Mouse (Mus musculus): ENCODE results near the gene Erp29. TPM values are rescaled to one million over a fixed set of nuclear protein-coding genes. Genes with fewer than 3 reads are reported as not detected.

The Erp29 gene
- polyA plus RNA-seq, 1 experiment from 2014 or later, result 160 TPM

DNA sequence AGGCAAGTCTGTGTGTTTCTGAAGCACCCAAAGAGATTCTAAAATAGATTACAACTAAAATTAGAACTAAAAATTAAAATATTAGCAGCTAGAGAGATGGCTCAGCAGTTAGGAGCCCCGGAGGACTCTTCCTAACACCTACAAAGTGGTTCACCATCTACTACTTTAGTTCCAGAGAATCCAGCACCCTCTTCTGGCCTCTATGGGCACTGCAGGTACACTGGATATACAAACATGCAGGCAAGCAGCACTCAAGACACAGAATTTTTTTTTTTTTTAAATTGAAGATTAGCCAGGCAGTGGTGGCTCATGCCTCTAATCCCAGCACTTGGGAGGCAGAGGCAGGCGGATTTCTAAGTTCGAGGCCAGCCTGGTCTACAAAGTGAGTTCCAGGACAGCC is 8.8 kb downstream of the Erp29 start:
- no peak overlapping the region for H3K4me2 ChIP-seq (replicated peaks)
- H3K9me3 ChIP-seq, result no peaks in the 10 kb centered on the region
- WGBS, result 92% methylated on average over 3 of the region's 3 CpGs
- H3K27me3 ChIP-seq, result no peaks in the 10 kb centered on the region
- no peak overlapping the region for H3K4me3 ChIP-seq (replicated peaks)
- ATAC-seq, result no peak
- no peak overlapping the region for H3K9ac ChIP-seq (replicated peaks)
- H3K36me3 ChIP-seq, result peaks cover 86% of the 10 kb centered on the region
- no peak overlapping the region for H3K27ac ChIP-seq
- H3K4me1 ChIP-seq (replicated peaks), result no peaks in the 10 kb centered on the region

DNA sequence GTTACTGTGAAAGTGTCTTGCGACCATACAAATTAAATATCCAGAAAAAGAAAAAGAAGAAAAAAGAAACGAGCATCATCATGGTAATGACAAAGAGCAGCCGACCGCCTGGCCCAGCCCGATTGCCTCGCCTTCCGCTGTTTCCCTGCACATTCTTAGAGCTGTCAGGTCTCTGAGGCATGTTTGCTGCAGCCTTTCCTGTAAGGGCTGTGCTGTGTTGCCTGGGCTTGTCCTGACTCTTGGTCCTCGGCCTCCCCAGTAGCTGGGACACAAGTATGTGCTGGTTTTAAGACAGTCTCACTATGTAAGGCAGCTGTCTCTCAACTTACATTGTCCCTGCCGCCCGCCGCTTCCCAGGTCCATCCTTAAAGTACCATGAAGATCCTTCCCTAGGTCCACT is 13.6 kb downstream of the Erp29 start:
- Histone ChIP-seq H3K4me3 (replicated peaks) (no peak overlapping the region), H3K27ac (no peak overlapping the region), H3K27me3 (no peaks in the 10 kb centered on the region), H3K9ac (replicated peaks) (no peak overlapping the region), H3K4me1 (replicated peaks) (no peaks in the 10 kb centered on the region), H3K36me3 (peaks cover 88% of the 10 kb centered on the region), H3K4me2 (replicated peaks) (no peak overlapping the region), H3K9me3 (no peaks in the 10 kb centered on the region)
- ATAC-seq, result no peak
- 95% methylated on average over 11 of the region's 11 CpGs for WGBS

DNA sequence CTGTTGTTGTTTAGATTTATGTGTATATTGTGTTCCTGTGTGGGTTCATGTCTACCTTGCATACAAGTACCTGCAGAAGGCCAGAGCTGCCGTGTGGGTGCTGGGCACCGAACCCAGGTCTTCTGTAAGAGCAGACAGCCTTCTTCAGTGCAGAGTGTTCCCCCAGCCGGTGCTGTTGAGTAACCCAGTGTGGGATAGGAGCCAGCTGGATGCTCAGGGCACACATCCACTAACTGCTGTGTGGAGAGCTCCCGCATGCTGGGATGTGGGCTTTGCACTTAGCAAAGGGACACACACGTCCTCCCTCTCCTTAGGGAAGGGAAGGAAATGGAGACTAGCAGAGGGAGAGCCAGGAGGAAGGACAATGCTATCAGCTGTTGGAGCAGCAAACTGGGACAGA is 14.2 kb downstream of the Erp29 start:
- Histone ChIP-seq H3K4me3 (replicated peaks) (no peak overlapping the region), H3K4me1 (replicated peaks) (no peaks in the 10 kb centered on the region), H3K4me2 (replicated peaks) (no peak overlapping the region), H3K27me3 (no peaks in the 10 kb centered on the region), H3K36me3 (peaks cover 88% of the 10 kb centered on the region), H3K27ac (no peak overlapping the region), H3K9ac (replicated peaks) (no peak overlapping the region), H3K9me3 (no peaks in the 10 kb centered on the region)
- WGBS, result 88% methylated on average over 5 of the region's 5 CpGs
- no peak for ATAC-seq

DNA sequence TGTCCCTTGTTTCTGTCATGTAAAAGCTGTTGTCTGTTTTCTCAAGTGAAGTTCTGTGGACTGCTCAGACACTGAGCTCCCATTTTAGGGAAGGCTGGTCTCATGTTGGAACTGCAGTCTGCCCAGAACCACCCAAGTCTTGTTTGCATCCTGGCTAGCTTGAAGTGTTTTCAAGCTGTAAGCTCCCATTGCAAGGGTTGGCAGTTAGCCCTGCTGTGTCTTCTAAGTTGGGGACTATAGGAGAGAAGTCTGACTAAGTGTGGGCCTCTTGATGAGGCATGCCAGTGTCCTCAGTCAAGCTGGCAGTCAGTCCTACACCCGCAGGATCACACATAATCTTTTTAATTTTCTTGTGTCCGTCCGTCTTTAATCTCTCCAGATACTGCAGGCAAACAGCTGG is 23.4 kb downstream of the Erp29 start:
- ATAC-seq, result no peak
- Histone ChIP-seq H3K27ac (no peak overlapping the region), H3K4me1 (replicated peaks) (no peaks in the 10 kb centered on the region), H3K27me3 (no peaks in the 10 kb centered on the region), H3K4me3 (replicated peaks) (no peak overlapping the region), H3K36me3 (peaks cover 98% of the 10 kb centered on the region), H3K9ac (replicated peaks) (no peak overlapping the region), H3K4me2 (replicated peaks) (no peak overlapping the region), H3K9me3 (no peaks in the 10 kb centered on the region)
- 83% methylated on average over 3 of the region's 3 CpGs for WGBS

DNA sequence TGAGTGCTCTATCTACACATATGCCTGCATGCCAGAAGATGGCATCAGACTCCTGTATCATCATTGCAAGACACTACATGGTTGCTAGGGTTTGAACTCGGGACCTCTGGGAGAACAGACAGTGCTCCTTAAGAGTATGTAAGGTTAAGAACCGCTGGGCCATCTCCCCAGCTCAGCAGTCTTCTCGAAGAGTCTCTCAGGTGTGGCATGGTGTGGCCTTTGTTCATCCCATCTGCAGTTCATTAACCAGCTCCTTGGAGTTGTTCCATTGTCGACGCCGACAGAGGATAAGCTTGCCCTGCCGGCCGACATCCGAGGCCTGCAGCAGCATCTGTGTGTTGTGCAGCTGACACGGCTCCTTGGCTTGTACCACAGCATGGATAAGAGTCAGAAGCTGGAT is 29.0 kb downstream of the Erp29 start:
- H3K4me2 ChIP-seq (replicated peaks), result no peak overlapping the region
- no peak overlapping the region for H3K9ac ChIP-seq (replicated peaks)
- H3K9me3 ChIP-seq, result no peaks in the 10 kb centered on the region
- peaks cover 97% of the 10 kb centered on the region for H3K36me3 ChIP-seq
- no peaks in the 10 kb centered on the region for H3K4me1 ChIP-seq (replicated peaks)
- 96% methylated on average over 10 of the region's 10 CpGs for WGBS
- no peak overlapping the region for H3K4me3 ChIP-seq (replicated peaks)
- H3K27ac ChIP-seq, result no peak overlapping the region
- H3K27me3 ChIP-seq, result no peaks in the 10 kb centered on the region
- ATAC-seq, result no peak

DNA sequence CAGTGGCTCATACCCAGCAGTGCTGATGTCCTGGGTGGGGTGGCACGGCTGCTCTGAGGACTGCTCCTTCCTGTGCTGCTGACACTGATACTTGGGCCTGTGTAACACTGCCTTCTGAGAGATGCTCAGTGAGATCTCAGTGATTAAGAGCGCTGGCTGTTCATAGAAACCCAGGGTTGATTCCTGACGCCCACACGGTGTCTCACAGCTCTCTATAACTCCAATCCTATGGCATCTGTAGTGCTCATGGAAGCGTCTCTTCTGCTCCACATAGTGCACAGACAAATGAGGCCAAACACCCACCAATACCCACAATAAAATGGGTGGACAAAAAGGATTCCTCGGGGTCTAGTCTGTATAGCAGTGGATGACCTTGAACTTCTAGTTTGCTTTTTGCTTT is 29.5 kb downstream of the Erp29 start:
- Histone ChIP-seq H3K4me1 (replicated peaks) (no peaks in the 10 kb centered on the region), H3K27me3 (no peaks in the 10 kb centered on the region), H3K27ac (no peak overlapping the region), H3K36me3 (peaks cover 97% of the 10 kb centered on the region), H3K4me3 (replicated peaks) (no peak overlapping the region), H3K9ac (replicated peaks) (no peak overlapping the region), H3K9me3 (no peaks in the 10 kb centered on the region), H3K4me2 (replicated peaks) (no peak overlapping the region)
- no peak for ATAC-seq
- 98% methylated on average over 6 of the region's 6 CpGs for WGBS

DNA sequence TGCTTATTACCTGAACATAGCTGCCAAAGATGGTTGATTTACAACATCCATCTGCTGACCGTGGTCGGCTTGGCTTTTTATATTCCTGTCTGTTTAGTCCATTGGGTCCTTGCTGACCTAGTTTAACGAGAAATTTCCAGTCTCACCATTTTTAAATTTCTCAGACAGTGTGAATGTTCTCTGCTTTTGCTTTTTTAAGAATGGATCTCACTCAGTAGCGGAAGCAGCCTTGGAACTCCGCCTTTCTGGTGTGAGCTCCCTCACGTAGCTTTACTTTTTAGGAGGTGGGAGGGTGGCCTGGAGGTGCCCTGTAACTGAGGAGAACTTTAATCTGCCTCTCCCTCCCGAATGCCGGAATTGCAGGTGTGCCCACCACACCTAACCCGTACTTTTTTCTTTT is 31.6 kb downstream of the Erp29 start:
- H3K4me2 ChIP-seq (replicated peaks), result no peak overlapping the region
- ATAC-seq, result no peak
- H3K27ac ChIP-seq, result no peak overlapping the region
- no peaks in the 10 kb centered on the region for H3K9me3 ChIP-seq
- no peaks in the 10 kb centered on the region for H3K4me1 ChIP-seq (replicated peaks)
- H3K27me3 ChIP-seq, result no peaks in the 10 kb centered on the region
- H3K9ac ChIP-seq (replicated peaks), result no peak overlapping the region
- peaks cover 97% of the 10 kb centered on the region for H3K36me3 ChIP-seq
- no peak overlapping the region for H3K4me3 ChIP-seq (replicated peaks)
- 96% methylated on average over 9 of the region's 9 CpGs for WGBS

DNA sequence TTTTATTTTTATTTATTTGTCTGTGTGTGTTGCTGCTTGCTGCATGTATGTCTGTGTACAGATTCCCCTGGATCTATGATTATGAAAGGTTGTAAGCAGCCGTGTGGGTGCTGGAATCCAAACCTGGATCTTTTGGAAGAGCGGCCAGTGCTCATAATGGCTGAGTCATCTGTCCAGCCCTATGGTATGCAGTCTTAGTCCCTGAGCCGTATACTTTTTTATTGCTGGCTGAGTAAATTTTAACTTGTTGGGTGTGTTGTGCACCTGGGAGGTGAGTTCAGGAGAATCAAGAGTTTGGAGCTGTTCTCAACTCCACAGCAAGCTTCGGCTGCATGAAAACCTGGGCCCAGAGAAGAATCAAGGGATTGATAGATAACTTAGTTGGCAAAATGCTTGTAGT is 41.3 kb downstream of the Erp29 start:
- no peak overlapping the region for H3K4me3 ChIP-seq (replicated peaks)
- H3K9me3 ChIP-seq, result no peaks in the 10 kb centered on the region
- WGBS, result 95% methylated on average over 4 of the region's 4 CpGs
- no peaks in the 10 kb centered on the region for H3K27me3 ChIP-seq
- no peak overlapping the region for H3K4me2 ChIP-seq (replicated peaks)
- no peak overlapping the region for H3K9ac ChIP-seq (replicated peaks)
- peaks cover 79% of the 10 kb centered on the region for H3K36me3 ChIP-seq
- no peaks in the 10 kb centered on the region for H3K4me1 ChIP-seq (replicated peaks)
- no peak for ATAC-seq
- no peak overlapping the region for H3K27ac ChIP-seq

DNA sequence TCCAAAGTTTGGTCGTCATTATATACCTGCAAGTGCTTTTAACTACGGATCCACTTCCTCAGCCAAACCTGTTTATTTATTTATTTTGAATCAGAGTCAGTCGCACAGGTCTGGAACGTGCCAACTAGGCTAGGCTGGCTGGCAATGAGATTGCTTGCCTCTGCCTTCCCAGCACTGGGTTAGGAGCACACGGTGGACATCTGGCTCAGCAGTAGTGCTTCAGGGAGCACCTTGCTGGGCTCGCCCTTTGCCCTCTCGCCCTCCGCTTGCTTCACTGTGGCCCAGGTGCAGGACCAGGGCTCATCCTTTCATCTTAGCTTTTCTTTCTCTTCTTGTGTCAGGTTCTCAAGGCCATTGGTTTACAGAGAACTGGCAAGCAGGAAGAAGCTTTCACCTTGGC is 44.5 kb downstream of the Erp29 start:
- Histone ChIP-seq H3K4me2 (replicated peaks) (no peak overlapping the region), H3K36me3 (peaks cover 53% of the 10 kb centered on the region), H3K9me3 (no peaks in the 10 kb centered on the region), H3K27ac (no peak overlapping the region), H3K4me1 (replicated peaks) (no peaks in the 10 kb centered on the region), H3K4me3 (replicated peaks) (no peak overlapping the region), H3K27me3 (no peaks in the 10 kb centered on the region), H3K9ac (replicated peaks) (no peak overlapping the region)
- no peak for ATAC-seq
- WGBS, result 95% methylated on average over 8 of the region's 8 CpGs

DNA sequence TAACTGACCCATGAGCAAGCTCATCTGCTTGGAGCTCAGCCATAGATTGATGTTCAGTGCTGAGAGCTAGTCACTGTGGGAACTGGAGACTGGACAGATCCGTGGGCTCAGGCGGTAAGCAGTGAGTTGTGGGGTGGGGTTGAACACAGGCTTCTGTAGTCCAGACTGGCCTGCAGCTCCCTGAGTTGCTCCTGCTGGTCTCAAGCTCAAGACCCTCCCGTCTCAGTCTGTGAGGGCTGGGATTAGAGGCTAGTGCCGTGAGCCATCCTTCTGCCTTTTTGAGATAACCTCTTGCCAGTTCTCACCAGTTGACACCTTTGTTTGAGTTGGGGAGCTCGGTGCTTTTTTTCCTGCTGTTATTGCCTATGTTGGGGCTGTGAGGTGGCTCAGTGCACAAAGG is 51.5 kb downstream of the Erp29 start:
- no peak for ATAC-seq
- Histone ChIP-seq H3K4me3 (replicated peaks) (no peak overlapping the region), H3K9me3 (no peaks in the 10 kb centered on the region), H3K4me2 (replicated peaks) (no peak overlapping the region), H3K4me1 (replicated peaks) (peaks cover 25% of the 10 kb centered on the region), H3K27me3 (no peaks in the 10 kb centered on the region), H3K36me3 (peaks cover 12% of the 10 kb centered on the region; the same call in 1 of the 2 replicates), H3K27ac (no peak overlapping the region), H3K9ac (replicated peaks) (no peak overlapping the region)
- WGBS, result 83% methylated on average over 5 of the region's 5 CpGs

DNA sequence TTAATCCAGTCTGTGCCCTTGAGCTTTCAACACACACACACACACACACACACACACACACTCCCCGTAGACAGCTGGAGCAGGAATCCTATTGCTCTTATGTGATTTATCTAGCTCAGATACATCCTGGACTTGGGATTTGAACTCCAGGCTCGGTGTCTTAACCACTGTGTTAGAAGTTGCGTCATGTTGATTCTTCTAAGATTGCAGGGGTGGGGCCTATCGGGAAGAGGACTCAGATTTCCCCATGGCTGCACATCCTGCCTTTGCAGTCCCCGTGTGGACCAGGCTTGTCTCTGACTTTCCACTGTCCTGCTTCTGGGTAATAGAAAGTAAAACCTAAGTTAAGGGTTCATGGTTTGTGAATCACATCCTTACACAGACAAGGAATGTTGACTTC is 52.2 kb downstream of the Erp29 start:
- no peaks in the 10 kb centered on the region for H3K9me3 ChIP-seq
- no peak for ATAC-seq
- no peak overlapping the region for H3K9ac ChIP-seq (replicated peaks)
- H3K36me3 ChIP-seq, result peaks cover 12% of the 10 kb centered on the region; the same call in 1 of the 2 replicates
- no peak overlapping the region for H3K4me3 ChIP-seq (replicated peaks)
- H3K4me1 ChIP-seq (replicated peaks), result peaks cover 25% of the 10 kb centered on the region
- H3K4me2 ChIP-seq (replicated peaks), result no peak overlapping the region
- no peak overlapping the region for H3K27ac ChIP-seq
- 81% methylated on average over 5 of the region's 5 CpGs for WGBS
- no peaks in the 10 kb centered on the region for H3K27me3 ChIP-seq

DNA sequence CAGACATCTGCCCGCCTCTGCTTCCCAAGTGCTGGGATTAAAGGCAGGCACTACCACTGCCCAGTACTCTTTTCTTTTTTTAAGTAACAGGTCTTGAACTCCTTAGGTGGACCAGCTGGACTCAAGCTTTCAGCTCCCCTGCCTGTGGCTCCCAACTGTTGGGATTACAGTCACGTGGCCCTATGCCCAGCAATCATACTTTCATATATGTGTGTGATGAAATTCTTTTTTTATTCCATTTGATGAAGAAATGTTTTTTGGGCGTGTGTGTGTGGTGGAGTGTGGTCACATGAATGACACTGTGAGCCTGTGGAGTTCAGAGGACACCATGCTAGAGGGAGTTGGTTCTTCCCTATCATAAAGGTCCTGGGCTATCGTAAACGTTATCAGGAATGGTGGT is 52.8 kb downstream of the Erp29 start:
- H3K27me3 ChIP-seq, result no peaks in the 10 kb centered on the region

DNA sequence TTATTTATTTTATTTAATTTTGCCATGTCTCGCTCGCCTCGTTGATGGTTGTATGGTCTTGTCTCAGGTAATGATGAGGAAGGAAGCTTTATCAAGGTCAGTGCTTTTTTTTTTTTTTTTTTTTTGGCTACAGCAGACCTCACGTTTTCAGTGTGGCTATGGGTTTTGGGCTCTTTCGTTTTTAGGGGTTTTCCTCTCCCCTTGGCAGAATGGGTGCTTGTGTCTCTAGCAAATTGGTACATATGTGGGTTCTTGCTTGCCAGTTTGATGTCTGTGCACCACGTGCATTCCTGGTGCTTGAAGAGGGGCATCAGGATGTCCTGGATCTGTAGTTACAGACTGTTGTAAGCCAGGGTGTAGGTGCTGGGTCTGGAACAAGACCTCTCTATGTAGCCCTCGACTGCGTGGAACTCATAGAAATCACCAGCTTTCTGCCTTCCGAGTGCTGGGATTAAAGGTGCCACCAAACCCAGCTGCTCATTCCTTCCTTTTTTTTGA is 53.3 kb downstream of the Erp29 start:
- ATAC-seq, result no peak
- peaks cover 25% of the 10 kb centered on the region for H3K4me1 ChIP-seq (replicated peaks)
- H3K9me3 ChIP-seq, result no peaks in the 10 kb centered on the region
- 63% methylated on average over 9 of the region's 9 CpGs for WGBS
- peak overlapping the region; percentile 97 for H3K4me2 ChIP-seq (replicated peaks)
- H3K4me3 ChIP-seq (replicated peaks), result peak overlapping the region; percentile 97
- no peaks in the 10 kb centered on the region for H3K27me3 ChIP-seq
- no peak overlapping the region for H3K27ac ChIP-seq
- peak overlapping the region; percentile 90 for H3K9ac ChIP-seq (replicated peaks)
- H3K36me3 ChIP-seq, result peaks cover 12% of the 10 kb centered on the region; the same call in 1 of the 2 replicates

More for the DNA sequence above, 52.8 kb downstream of the Erp29 start:
- ATAC-seq, result no peak
- Histone ChIP-seq H3K4me3 (replicated peaks) (no peak overlapping the region), H3K4me2 (replicated peaks) (peak overlapping the region; percentile 97), H3K9me3 (no peaks in the 10 kb centered on the region), H3K27ac (no peak overlapping the region), H3K4me1 (replicated peaks) (peaks cover 25% of the 10 kb centered on the region), H3K9ac (replicated peaks) (peak overlapping the region; percentile 90; the same call in 1 of the 2 replicates), H3K36me3 (peaks cover 12% of the 10 kb centered on the region; the same call in 1 of the 2 replicates)
- WGBS, result 90% methylated on average over 5 of the region's 5 CpGs

All from midbrain, embryonic 13.5 days (tissue).